Mouse (Mus musculus) lung, adult 2 months (tissue): ENCODE measurements around the gene Olfr655.

Experiments
- CTCF ChIP-seq: fragments of 200-500 bp; IDR thresholded peaks from 2 replicates; pipeline ENCODE4 v1.5.1; 2011; ENCODE audit warnings: mild to moderate bottlenecking, low read length, control low read depth; ENCODE audit not compliant: insufficient read depth
- POLR2A ChIP-seq: fragments of 200-500 bp; IDR thresholded peaks from 2 replicates; pipeline ENCODE4 v1.6.1; 2011; ENCODE audit warnings: low read depth, mild to moderate bottlenecking, control low read depth, low read length, borderline replicate concordance; ENCODE audit errors: extremely low read depth

DNA sequence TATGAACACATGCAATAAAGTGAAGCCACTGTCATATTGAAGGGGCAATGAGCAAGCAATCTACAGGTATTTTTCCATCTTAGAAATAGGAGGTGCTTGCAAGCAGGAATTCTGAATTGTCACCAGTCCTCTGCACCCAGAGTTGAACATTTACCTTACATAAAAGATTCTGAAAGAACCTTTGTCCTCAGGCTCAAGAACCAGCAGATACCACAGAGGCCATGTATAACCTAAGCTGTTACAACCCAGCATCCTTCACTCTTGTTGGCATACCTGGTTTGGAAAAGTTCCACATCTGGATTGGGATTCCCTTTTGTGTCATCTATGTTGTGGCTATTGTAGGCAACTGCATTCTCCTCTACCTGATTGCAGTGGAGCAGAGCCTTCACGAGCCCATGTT is 48.9 kb downstream of the Olfr655 start:
- TF ChIP-seq CTCF: no peak
- no peak for TF ChIP-seq POLR2A
